Mouse (Mus musculus) embryonic fibroblast, embryonic 13.5 days (primary cell): ENCODE measurements around the gene Ncln.

Experiments
- CTCF ChIP-seq: IDR thresholded peaks from 2 replicates; pipeline ENCODE4 v1.5.1; 2011; ENCODE audit warnings: mild to moderate bottlenecking, control low read depth, low read length, moderate library complexity, borderline replicate concordance; ENCODE audit not compliant: insufficient read depth
- POLR2A ChIP-seq: IDR thresholded peaks from 2 replicates; pipeline ENCODE4 v1.6.1; 2011; ENCODE audit warnings: low read depth, mild to moderate bottlenecking, control low read depth, low read length, moderate library complexity

DNA sequence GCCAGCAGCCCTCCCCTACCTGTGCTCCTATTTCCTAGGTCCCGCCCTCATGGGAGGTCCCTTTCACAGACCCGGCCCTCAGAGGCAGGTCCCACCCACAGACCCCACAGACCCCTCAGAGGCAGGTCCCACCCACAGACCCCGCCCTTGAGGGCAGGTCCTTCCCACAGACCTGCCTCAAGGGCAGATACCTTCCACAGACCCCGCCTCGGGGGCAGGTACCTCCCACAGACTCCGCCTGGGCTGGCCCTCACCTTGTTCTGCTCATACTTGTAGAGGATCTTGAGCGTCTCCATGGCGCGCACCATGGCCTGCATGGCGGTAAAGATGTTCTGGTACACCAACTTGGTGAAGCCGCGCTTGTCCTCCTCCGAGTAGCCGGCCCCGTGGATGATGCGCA lies 38.6 kb upstream of the Ncln start:
- TF ChIP-seq CTCF (no peak), POLR2A (no peak)
